Mouse (Mus musculus): ENCODE measurements at regions not wholly inside any gene's neighbourhood (a gene's known extent, or its start where the extent isn't known, plus 50 kb on each side); places are given as distances from the start of the nearest gene placed in this dataset.

GRCm38 (mm10) chr3:34458766-34459165 lies 191.4 kb upstream of the Sox2 start:
- DNase-seq = no peak

GRCm38 (mm10) chr3:34457821-34458220 lies 192.4 kb upstream of the Sox2 start:
- no peak for DNase-seq

GRCm38 (mm10) chr3:34456488-34457433 lies 193.4 kb upstream of the Sox2 start:
- no peak for DNase-seq

GRCm38 (mm10) chr3:34454026-34454624 lies 196.1 kb upstream of the Sox2 start:
- no peak for DNase-seq

GRCm38 (mm10) chr3:34445354-34445753 lies 204.9 kb upstream of the Sox2 start:
- no peak for DNase-seq

GRCm38 (mm10) chr3:34444802-34445201 lies 205.4 kb upstream of the Sox2 start:
- no peak for DNase-seq

- no peak for DNase-seq
Observed at GRCm38 (mm10) chr3:34443731-34444628, 206.2 kb upstream of the Sox2 start.

- no peak for DNase-seq
Observed at GRCm38 (mm10) chr3:34443307-34443706, 206.9 kb upstream of the Sox2 start.

GRCm38 (mm10) chr3:34441792-34442191 lies 208.4 kb upstream of the Sox2 start:
- DNase-seq = no peak

- DNase-seq = no peak
Observed at GRCm38 (mm10) chr3:34441266-34441665, 208.9 kb upstream of the Sox2 start.

- no peak for DNase-seq
Observed at GRCm38 (mm10) chr3:34434901-34435300, 215.3 kb upstream of the Sox2 start.

GRCm38 (mm10) chr3:34427967-34428366 lies 222.2 kb upstream of the Sox2 start:
- no peak for DNase-seq

GRCm38 (mm10) chr3:34427495-34427894 lies 222.7 kb upstream of the Sox2 start:
- DNase-seq = no peak

- no peak for DNase-seq
Observed at GRCm38 (mm10) chr3:34426955-34427354, 223.2 kb upstream of the Sox2 start.

GRCm38 (mm10) chr3:34411915-34412306 lies 238.3 kb upstream of the Sox2 start:
- DNase-seq = no peak

- no peak for DNase-seq
Observed at GRCm38 (mm10) chr3:34411142-34411914, 238.9 kb upstream of the Sox2 start.

- no peak for DNase-seq
Observed at GRCm38 (mm10) chr3:34403586-34403985, 246.6 kb upstream of the Sox2 start.

GRCm38 (mm10) chr3:34391275-34391674 lies 258.9 kb upstream of the Sox2 start:
- DNase-seq = no peak

- DNase-seq = no peak
Observed at GRCm38 (mm10) chr3:34384965-34385505, 265.2 kb upstream of the Sox2 start.

GRCm38 (mm10) chr3:34377913-34378312 lies 272.3 kb upstream of the Sox2 start:
- no peak for DNase-seq

- DNase-seq = no peak
Observed at GRCm38 (mm10) chr3:34377329-34377728, 272.9 kb upstream of the Sox2 start.

- no peak for DNase-seq
Observed at GRCm38 (mm10) chr3:34371418-34371817, 278.8 kb upstream of the Sox2 start.

Data from kidney, adult 18-20 months (tissue).